Mouse (Mus musculus): ENCODE results near the gene Rhoj. TPM values are rescaled to one million over a fixed set of nuclear protein-coding genes. Genes with fewer than 3 reads are reported as not detected.
"Not testable (repeated sequence)": the region's sequence is repeated elsewhere in the genome, so short reads cannot be mapped to it uniquely, and the experiment has no call there.

The Rhoj gene
- total and polyA plus RNA-seq, 2 experiments from 2014 or later, result 18.9 to 37.6 TPM

DNA sequence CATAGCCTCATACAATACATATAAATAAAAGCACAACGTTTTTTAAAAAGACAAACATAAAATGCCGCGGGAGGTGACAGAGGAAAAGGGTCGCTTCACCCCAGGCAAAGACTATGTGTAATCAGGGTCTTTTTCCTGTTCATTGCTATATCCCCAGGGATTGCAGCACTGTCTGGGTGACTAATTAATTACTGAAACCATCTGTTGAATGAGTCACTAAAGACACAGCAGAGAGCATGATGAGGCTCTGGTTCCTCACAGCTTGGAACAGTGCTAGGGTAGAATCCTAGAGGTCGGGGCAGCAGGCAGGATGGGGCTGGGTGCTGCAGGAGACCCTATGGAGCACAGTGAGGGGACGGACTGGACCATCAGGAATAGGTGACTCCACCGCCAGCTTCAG, 117.8 kb downstream of the Rhoj start:
- no peak for DNase-seq (ENCODE audit: low spot score)

DNA sequence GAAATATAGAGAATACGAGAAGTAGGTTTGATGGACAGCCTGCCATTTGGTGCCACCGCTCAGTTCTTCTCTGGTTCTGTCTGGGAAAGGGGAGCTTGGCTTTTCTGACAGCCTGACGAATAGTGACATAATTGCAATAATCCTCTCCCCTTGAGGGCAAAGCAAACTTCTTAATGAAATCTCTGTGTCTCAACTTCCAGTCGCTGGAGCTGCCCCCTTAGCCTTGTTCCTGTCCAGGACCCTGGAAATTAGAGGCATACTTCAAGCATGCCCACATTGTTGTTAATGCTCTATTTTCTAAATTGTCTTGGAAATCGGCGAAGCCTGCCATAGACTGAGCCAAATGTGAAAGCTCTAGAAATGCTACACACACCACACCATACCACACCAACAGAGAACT, 120.6 kb downstream of the Rhoj start:
- H3K4me3 ChIP-seq (ENCODE audit: low read length), result no peak overlapping the region
- TF ChIP-seq CTCF (IDR thresholded peaks at IDR 0.05; ENCODE audit: low read depth), result no peak
- no peak overlapping the region for H3K27ac ChIP-seq
- no peak overlapping the region for H3K4me2 ChIP-seq (ENCODE audit: low read depth, low read length)
- DNase-seq (ENCODE audit: low spot score) (no peak), ATAC-seq (no peak)
- no peak overlapping the region for H3K9ac ChIP-seq (replicated peaks; ENCODE audit: low read length)
- no peaks in the 10 kb centered on the region for H3K4me1 ChIP-seq (ENCODE audit: insufficient read depth, low read length)
- 0 out of 2 replicates have a peak, but pooled peaks cover 6% of the 10 kb centered on the region for H3K9me3 ChIP-seq (ENCODE audit: low read length)
- no peaks in the 10 kb centered on the region for H3K36me3 ChIP-seq (ENCODE audit: insufficient read depth, low read length)
- no peaks in the 10 kb centered on the region for H3K27me3 ChIP-seq (ENCODE audit: insufficient read depth, low read length)
- WGBS, result 89% methylated on average over 6 of the region's 6 CpGs

More for the DNA sequence above, 117.8 kb downstream of the Rhoj start:
- Histone ChIP-seq H3K27me3 (ENCODE audit: insufficient read depth, low read length) (no peaks in the 10 kb centered on the region), H3K27ac (no peak overlapping the region), H3K9ac (replicated peaks; ENCODE audit: low read length) (no peak overlapping the region), H3K36me3 (ENCODE audit: insufficient read depth, low read length) (no peaks in the 10 kb centered on the region), H3K4me2 (ENCODE audit: low read depth, low read length) (no peak overlapping the region), H3K9me3 (ENCODE audit: low read length) (no peaks in the 10 kb centered on the region), H3K4me3 (ENCODE audit: low read length) (no peak overlapping the region), H3K4me1 (ENCODE audit: insufficient read depth, low read length) (no peaks in the 10 kb centered on the region)
- TF ChIP-seq CTCF (IDR thresholded peaks at IDR 0.05; ENCODE audit: low read depth), result no peak
- 82% methylated on average over 7 of the region's 7 CpGs for WGBS
- ATAC-seq, result no peak

DNA sequence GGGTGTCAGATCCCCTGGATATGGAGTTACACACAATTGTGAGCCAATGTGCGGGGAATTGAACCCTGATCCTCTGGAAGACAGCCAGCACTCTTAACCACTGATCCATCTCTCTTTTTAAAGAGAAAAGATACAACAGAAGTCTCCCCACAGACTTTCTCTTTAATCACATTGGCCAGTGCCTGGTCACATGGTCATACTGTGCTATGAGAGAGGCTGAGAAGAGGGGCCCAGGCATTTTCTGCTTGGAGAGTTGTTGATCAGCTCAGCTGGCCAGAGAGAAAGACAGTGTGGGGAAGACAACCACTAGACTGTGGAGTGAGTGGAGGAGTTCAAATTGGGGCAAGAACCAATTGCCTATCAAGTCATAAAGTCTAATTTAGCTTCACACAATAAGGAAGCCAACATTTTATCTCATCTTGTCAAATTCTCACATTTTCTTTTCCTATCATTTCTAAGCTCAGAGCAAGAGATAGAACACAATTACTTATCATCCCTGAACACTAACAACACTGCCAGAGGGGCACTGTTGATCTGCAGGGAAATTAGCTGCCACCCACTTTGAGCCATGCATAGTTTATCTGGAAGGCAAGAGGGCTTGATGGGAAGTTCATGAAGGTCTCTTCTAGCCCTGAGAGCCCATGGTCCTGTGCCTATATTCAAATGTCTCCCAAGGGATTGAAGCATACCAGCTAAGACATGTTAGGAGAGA, 121.7 kb downstream of the Rhoj start:
- H3K27ac ChIP-seq, result no peak overlapping the region
- WGBS, result 73% methylated on average over 1 of the region's 1 CpGs
- H3K4me2 ChIP-seq (ENCODE audit: low read depth, low read length), result no peak overlapping the region
- no peak for TF ChIP-seq CTCF (IDR thresholded peaks at IDR 0.05; ENCODE audit: low read depth)
- H3K9me3 ChIP-seq (ENCODE audit: low read length), result 0 out of 2 replicates have a peak, but pooled peaks cover 6% of the 10 kb centered on the region
- no peaks in the 10 kb centered on the region for H3K4me1 ChIP-seq (ENCODE audit: insufficient read depth, low read length)
- H3K36me3 ChIP-seq (ENCODE audit: insufficient read depth, low read length), result no peaks in the 10 kb centered on the region
- no peak for DNase-seq (ENCODE audit: low spot score)
- H3K4me3 ChIP-seq (ENCODE audit: low read length), result no peak overlapping the region
- H3K9ac ChIP-seq (replicated peaks; ENCODE audit: low read length), result no peak overlapping the region
- H3K27me3 ChIP-seq (ENCODE audit: insufficient read depth, low read length), result no peaks in the 10 kb centered on the region
- ATAC-seq, result no peak

DNA sequence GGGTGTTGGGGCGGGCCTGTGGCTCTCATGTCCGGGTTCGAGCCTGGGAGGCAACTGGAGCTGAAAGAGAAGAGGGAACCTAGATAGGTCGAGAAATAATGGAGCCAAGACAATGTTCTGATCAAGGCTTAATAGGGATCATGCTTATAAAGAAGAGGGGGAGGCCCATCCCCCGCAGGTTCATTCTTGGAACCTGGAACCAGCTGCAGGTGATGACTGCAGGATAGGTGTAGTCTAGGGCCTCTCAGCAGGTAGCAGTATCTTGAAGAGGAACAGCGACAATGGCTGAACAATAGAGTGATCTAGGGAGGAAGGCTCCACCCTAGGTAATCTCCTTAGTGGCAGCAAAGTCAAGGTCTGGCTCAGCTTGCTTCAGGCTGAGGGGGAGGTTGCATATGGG, 124.3 kb downstream of the Rhoj start:
- not testable (repeated sequence) for ATAC-seq; H3K9ac ChIP-seq (replicated peaks; ENCODE audit: low read length); H3K27me3 ChIP-seq (ENCODE audit: insufficient read depth, low read length); H3K36me3 ChIP-seq (ENCODE audit: insufficient read depth, low read length); H3K27ac ChIP-seq; DNase-seq (ENCODE audit: low spot score); H3K4me3 ChIP-seq (ENCODE audit: low read length); H3K4me1 ChIP-seq (ENCODE audit: insufficient read depth, low read length); H3K4me2 ChIP-seq (ENCODE audit: low read depth, low read length); H3K9me3 ChIP-seq (ENCODE audit: low read length)
- WGBS, result 85% methylated on average over 6 of the region's 6 CpGs

DNA sequence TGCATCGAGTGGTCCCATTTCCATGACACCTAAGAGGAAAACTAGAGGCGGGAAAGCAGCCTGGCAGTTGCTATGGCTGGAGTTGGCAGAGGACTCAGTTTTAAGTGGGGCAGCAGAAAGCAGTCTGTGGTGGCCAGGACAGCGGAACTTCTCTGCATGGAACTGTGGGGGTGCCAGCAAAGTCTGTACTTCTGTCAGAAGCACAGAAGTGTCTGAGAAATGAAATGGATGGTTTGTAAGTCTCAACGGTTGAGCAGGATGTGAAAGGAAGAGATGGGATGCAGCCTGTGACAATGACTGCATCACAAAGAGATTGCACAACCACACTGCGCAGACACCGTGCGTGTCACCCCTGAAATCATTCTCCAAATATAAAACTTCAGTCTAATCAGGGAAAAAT, 138.1 kb downstream of the Rhoj start:
- no peak overlapping the region for H3K4me3 ChIP-seq (ENCODE audit: low read length)
- H3K36me3 ChIP-seq (ENCODE audit: insufficient read depth, low read length), result no peaks in the 10 kb centered on the region
- 81% methylated on average over 7 of the region's 7 CpGs for WGBS
- H3K27me3 ChIP-seq (ENCODE audit: insufficient read depth, low read length), result no peaks in the 10 kb centered on the region
- no peak for ATAC-seq
- no peaks in the 10 kb centered on the region for H3K9me3 ChIP-seq (ENCODE audit: low read length)
- DNase-seq (ENCODE audit: low spot score), result no peak
- H3K27ac ChIP-seq, result no peak overlapping the region
- no peaks in the 10 kb centered on the region for H3K4me1 ChIP-seq (ENCODE audit: insufficient read depth, low read length)
- H3K9ac ChIP-seq (replicated peaks; ENCODE audit: low read length), result no peak overlapping the region
- no peak for TF ChIP-seq CTCF (IDR thresholded peaks at IDR 0.05; ENCODE audit: low read depth)
- H3K4me2 ChIP-seq (ENCODE audit: low read depth, low read length), result no peak overlapping the region

DNA sequence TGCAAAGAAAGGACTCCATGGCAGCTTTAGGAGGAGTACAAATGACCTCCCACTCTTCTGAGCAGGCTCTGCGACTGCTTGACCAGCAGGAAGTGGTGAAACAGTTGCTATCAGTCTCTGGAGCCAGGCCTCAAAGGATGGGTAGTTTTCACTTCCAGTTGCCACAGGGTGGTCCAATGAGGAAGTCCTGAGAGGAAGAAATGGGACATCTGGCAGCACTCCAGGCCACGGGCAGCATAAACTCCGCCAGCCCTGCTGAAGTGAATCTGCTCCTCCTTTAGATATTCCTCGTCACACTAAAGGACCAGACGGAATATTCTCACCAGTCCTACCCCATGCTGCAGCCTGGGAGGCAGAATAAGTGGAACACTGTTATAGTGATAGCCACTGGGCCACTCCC, 140.8 kb downstream of the Rhoj start:
- Histone ChIP-seq H3K9me3 (ENCODE audit: low read length) (no peaks in the 10 kb centered on the region), H3K27me3 (ENCODE audit: insufficient read depth, low read length) (no peaks in the 10 kb centered on the region), H3K4me1 (ENCODE audit: insufficient read depth, low read length) (no peaks in the 10 kb centered on the region), H3K4me2 (ENCODE audit: low read depth, low read length) (no peak overlapping the region), H3K9ac (replicated peaks; ENCODE audit: low read length) (no peak overlapping the region), H3K4me3 (ENCODE audit: low read length) (no peak overlapping the region), H3K27ac (no peak overlapping the region), H3K36me3 (ENCODE audit: insufficient read depth, low read length) (peaks cover 12% of the 10 kb centered on the region)
- 72% methylated on average over 5 of the region's 5 CpGs for WGBS
- ATAC-seq (no peak), DNase-seq (ENCODE audit: low spot score) (peak; percentile 15)
- TF ChIP-seq CTCF (IDR thresholded peaks at IDR 0.05; ENCODE audit: low read depth), result no peak

DNA sequence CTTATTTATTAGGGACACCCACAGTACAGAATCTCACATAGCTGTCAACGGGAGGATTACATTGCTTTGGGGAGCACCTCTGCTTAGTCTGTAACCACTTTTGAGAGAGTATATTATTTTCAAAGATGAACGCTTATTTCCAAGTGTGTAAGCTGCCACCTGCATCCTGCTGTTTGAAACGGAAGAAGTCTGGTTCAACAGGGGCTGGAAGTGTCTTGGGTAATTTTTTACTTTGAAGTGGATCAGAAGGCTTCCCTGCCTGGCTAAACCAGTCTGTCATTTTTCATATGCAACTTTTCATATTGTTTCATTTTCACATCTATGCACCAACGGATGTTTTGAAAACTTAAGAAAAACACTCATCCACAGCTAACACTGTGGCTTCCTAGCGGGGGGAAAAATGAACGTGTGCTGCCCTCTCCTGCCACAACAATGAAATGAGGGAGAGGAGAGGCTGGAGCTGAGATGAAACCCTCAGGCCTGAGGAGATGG, 141.4 kb downstream of the Rhoj start:
- H3K4me1 ChIP-seq (ENCODE audit: insufficient read depth, low read length), result no peaks in the 10 kb centered on the region
- H3K9ac ChIP-seq (replicated peaks; ENCODE audit: low read length), result no peak overlapping the region
- TF ChIP-seq CTCF (IDR thresholded peaks at IDR 0.05; ENCODE audit: low read depth), result peak; percentile 69
- H3K9me3 ChIP-seq (ENCODE audit: low read length), result no peaks in the 10 kb centered on the region
- H3K4me3 ChIP-seq (ENCODE audit: low read length), result no peak overlapping the region
- H3K4me2 ChIP-seq (ENCODE audit: low read depth, low read length), result no peak overlapping the region
- DNase-seq (ENCODE audit: low spot score), result peak; percentile 49
- 65% methylated on average over 6 of the region's 6 CpGs for WGBS
- peaks cover 12% of the 10 kb centered on the region for H3K36me3 ChIP-seq (ENCODE audit: insufficient read depth, low read length)
- 0 out of 2 replicates have a peak, but pooled peaks have one; percentile 59 for ATAC-seq
- H3K27ac ChIP-seq, result no peak overlapping the region
- no peaks in the 10 kb centered on the region for H3K27me3 ChIP-seq (ENCODE audit: insufficient read depth, low read length)
